Comparison of ENCODE assay signal across 13 mouse cellular contexts in the genomic region with DNA sequence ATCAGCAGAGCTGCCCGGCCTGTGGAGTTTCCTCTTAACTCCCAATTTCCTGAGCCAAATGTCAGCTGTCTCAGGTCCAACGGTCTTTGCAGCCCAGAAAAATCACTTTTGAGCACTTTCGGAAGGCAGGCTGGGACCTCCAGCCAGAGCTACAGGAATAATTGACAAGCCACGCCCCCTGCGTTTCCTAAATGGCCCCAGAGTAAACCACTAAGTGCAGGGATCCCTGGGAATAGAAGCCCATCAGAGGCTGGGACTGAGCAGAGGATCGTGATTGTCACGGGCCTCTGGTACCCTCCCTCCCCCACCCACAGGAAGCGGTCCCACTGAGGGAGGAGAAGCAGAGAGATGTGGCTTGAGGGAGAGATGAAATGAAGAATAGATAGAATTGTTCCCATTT. TPM values are rescaled to one million over a fixed set of nuclear protein-coding genes. Genes with fewer than 3 reads are reported as not detected.
DNase-seq lines count a peak whose midpoint lies in the region; ATAC-seq and TF ChIP-seq lines count a peak whose summit lies in the region.
"Had no signal": no experiment of that assay in that cellular context is flagged by ENCODE, and none has a peak within 500 bp of the region (broad histone marks: within the 10 kb centered on the region; RNA-seq: fewer than 3 reads in every experiment).

No protein-coding gene starts in this region.

- no peaks in the 10 kb centered on the region for H3K4me1 ChIP-seq in heart, postnatal 0 days (ENCODE audit: control insufficient read depth, insufficient read depth)
- 0 out of 2 replicates have a peak, but pooled peaks cover 1% of the 10 kb centered on the region for H3K4me1 ChIP-seq in heart, adult 2 months (ENCODE audit: control insufficient read depth, insufficient read depth, low read length)
- H3K4me1 ChIP-seq in kidney, embryonic 16.5 days (ENCODE audit: insufficient read depth, low read length): peaks cover 19% of the 10 kb centered on the region

- peak overlapping the region; percentile 38; the same call in 1 of the 2 replicates for H3K27ac ChIP-seq in heart, postnatal 0 days (ENCODE audit: low read depth)
- no peak overlapping the region for H3K27ac ChIP-seq in heart, adult 2 months
- H3K27ac ChIP-seq in kidney, embryonic 16.5 days (ENCODE audit: low read length): peak overlapping the region; percentile 69
- H3K27ac ChIP-seq: hindbrain, embryonic 13.5 days had no signal

- H3K4me2 ChIP-seq in heart, postnatal 0 days (ENCODE audit: low read depth, low read length): no peak overlapping the region
- H3K4me2 ChIP-seq in kidney, embryonic 16.5 days (replicated peaks; ENCODE audit: low read depth, low read length): no peak overlapping the region
- H3K4me2 ChIP-seq: hindbrain, embryonic 13.5 days had no signal

- H3K9me3 ChIP-seq in heart, postnatal 0 days (replicated peaks; ENCODE audit: control insufficient read depth, low read length): no peaks in the 10 kb centered on the region
- H3K9me3 ChIP-seq in kidney, embryonic 16.5 days (ENCODE audit: low read length): no peaks in the 10 kb centered on the region; the same call in 1 of the 2 replicates
- H3K9me3 ChIP-seq: hindbrain, embryonic 13.5 days had no signal

- H3K36me3 ChIP-seq in heart, postnatal 0 days (replicated peaks; ENCODE audit: control insufficient read depth, insufficient read depth, low read length): no peaks in the 10 kb centered on the region
- H3K36me3 ChIP-seq in heart, adult 2 months (ENCODE audit: control insufficient read depth, insufficient read depth, low read length): no peaks in the 10 kb centered on the region
- no peaks in the 10 kb centered on the region for H3K36me3 ChIP-seq in kidney, embryonic 16.5 days (ENCODE audit: insufficient read depth, low read length)
- H3K36me3 ChIP-seq: hindbrain, embryonic 13.5 days had no signal

- H3K27me3 ChIP-seq in heart, postnatal 0 days (ENCODE audit: control insufficient read depth, insufficient read depth, low read length): no peaks in the 10 kb centered on the region
- H3K27me3 ChIP-seq in heart, adult 2 months (ENCODE audit: control insufficient read depth, insufficient read depth, low read length): no peaks in the 10 kb centered on the region
- peaks cover 16% of the 10 kb centered on the region; the same call in 1 of the 2 replicates for H3K27me3 ChIP-seq in kidney, embryonic 16.5 days (ENCODE audit: insufficient read depth, low read length)

- TF ChIP-seq EP300 in heart, postnatal 0 days (IDR thresholded peaks at IDR 0.05; ENCODE audit: low read depth): no peak
- TF ChIP-seq EP300 in heart, adult 2 months (IDR thresholded peaks at IDR 0.05; ENCODE audit: insufficient read depth, low read depth, low read length): no peak

- no peak for TF ChIP-seq POLR2A in heart, adult 2 months (IDR thresholded peaks at IDR 0.05; ENCODE audit: insufficient read depth, low read depth, low read length)

- H3K9ac ChIP-seq in heart, postnatal 0 days (replicated peaks; ENCODE audit: low read depth, low read length): no peak overlapping the region
- no peak overlapping the region for H3K9ac ChIP-seq in heart, adult 2 months (ENCODE audit: low read depth, low read length)
- H3K9ac ChIP-seq in kidney, embryonic 16.5 days (replicated peaks; ENCODE audit: low read length): no peak overlapping the region
- H3K9ac ChIP-seq: hindbrain, embryonic 13.5 days had no signal

- 0 out of 2 replicates have a peak, but pooled peaks have one; percentile 32 for ATAC-seq in heart, postnatal 0 days (ENCODE audit: insufficient read depth, low read depth)
- ATAC-seq in common myeloid progenitor, adult 5-6 weeks (replicated peaks; ENCODE audit: low read depth, poor library complexity, severe bottlenecking): peak; percentile 49
- peak; percentile 64; the same call in 1 of the 2 replicates for ATAC-seq in kidney, embryonic 16.5 days (ENCODE audit: low FRiP score, low TSS enrichment)
- no peak for ATAC-seq in frontal cortex, adult (ENCODE audit: low TSS enrichment)
- no peak for ATAC-seq in erythroblast, adult 5-6 weeks (replicated peaks; ENCODE audit: low FRiP score, poor library complexity, severe bottlenecking)
- ATAC-seq: midbrain, embryonic 16.5 days had no signal

- TF ChIP-seq CTCF in heart, postnatal 0 days (IDR thresholded peaks at IDR 0.05; ENCODE audit: low read depth): no peak
- TF ChIP-seq CTCF in heart, adult 2 months (IDR thresholded peaks at IDR 0.05): no peak

- no peak for DNase-seq in heart, postnatal 0 days (ENCODE audit: low spot score)
- no peak for DNase-seq in heart, adult 2 months
- peak; percentile 31 for DNase-seq in MN1 (ENCODE audit: low spot score)
- DNase-seq: cerebellum, postnatal 14 days; lung, adult 2 months; right cerebral cortex, postnatal 14 days had no signal

- 18% methylated on average over 8 of the region's 8 CpGs for WGBS in heart, postnatal 0 days
- WGBS in heart, adult 2 months: 15% methylated on average over 8 of the region's 8 CpGs
- 10% methylated on average over 8 of the region's 8 CpGs for WGBS in kidney, embryonic 16.5 days

- intact Hi-C loops in heart, adult 2 months (cut with DNase I): no loop called here

- no peak overlapping the region for H3K4me3 ChIP-seq in heart, postnatal 0 days (ENCODE audit: low read depth, low read length)
- H3K4me3 ChIP-seq in heart, adult 2 months: no peak overlapping the region
- H3K4me3 ChIP-seq in kidney, embryonic 16.5 days (ENCODE audit: low read length): no peak overlapping the region
- H3K4me3 ChIP-seq: hindbrain, embryonic 13.5 days had no signal

- H3K79me2 ChIP-seq in heart, adult 2 months (replicated peaks; ENCODE audit: control insufficient read depth, insufficient read depth, low read length): no peaks in the 10 kb centered on the region

RNA-seq across cellular contexts. Expression of gene Mdfi, which starts 31.7 kb away (rescaled TPM):
- total RNA-seq in heart, postnatal 0 days (2014; rRNA removed; ENCODE audit: low replicate concordance): 64.6 and 68.2 TPM in 2 replicates
- polyA plus RNA-seq in heart, postnatal 0 days (2015; fragmentation: Nextera tagmentation; extraction: Ambion mirVana): 6.2 and 6.7 TPM in 2 replicates
- 1 to 10 TPM; 1.8 to 2.0 TPM for total RNA-seq in heart, adult 2 months (2021)
- polyA plus RNA-seq in heart, adult 2 months (2012; rRNA removed): 9.6 and 11.1 TPM in 2 replicates
- 8.5 and 9.2 TPM in 2 replicates for total RNA-seq in common myeloid progenitor, adult 5-6 weeks (2017)
- 13.9 and 14.0 TPM in 2 replicates for polyA plus RNA-seq in kidney, embryonic 16.5 days (2015; fragmentation: Nextera tagmentation; extraction: Ambion mirVana)
- total RNA-seq in erythroblast, adult 5-6 weeks (2015; ENCODE audit: low replicate concordance): not detected in 2 replicates
- not detected in 2 replicates for total RNA-seq in erythroblast, adult 5-6 weeks (2017; ENCODE audit: low replicate concordance)
- total RNA-seq: neutrophil, adult 5-6 weeks had no signal

Comparison
In these comparisons a context has a peak if more than half of its experiments do, and no peak if none do; other contexts are left out.
1. ATAC-seq: peak in heart, postnatal 0 days (single experiment), common myeloid progenitor, adult 5-6 weeks (single experiment) and kidney, embryonic 16.5 days (single experiment); none in frontal cortex, adult (single experiment) and erythroblast, adult 5-6 weeks (single experiment).